Mouse (Mus musculus) embryonic facial prominence, embryonic 11.5 days (tissue): Measurements from ENCODE around the gene Usp37. TPM values are rescaled to one million over a fixed set of nuclear protein-coding genes. Genes with fewer than 3 reads are reported as not detected.

Experiments used
- ATAC-seq: fragments of 200-750 bp; cut with Nextera tagmentation; replicated peaks from 2 replicates; pipeline ENCODE4 v1.8.0; 2017; ENCODE audit warnings: low read depth; ENCODE audit not compliant: insufficient number of reproducible peaks, low FRiP score, low TSS enrichment
- DNase-seq: peaks from one replicate; pipeline ENCODE4 v3.0.0-alpha.2; 2015; ENCODE audit warnings: low spot score
- H3K27ac ChIP-seq: fragments of 300-500 bp; sonication (generic); replicated peaks from 2 replicates; pipeline ENCODE4 v1.5.1; 2014; ENCODE audit warnings: mild to moderate bottlenecking, low read depth, low read length, control low read depth
- H3K27me3 ChIP-seq: fragments of 300-500 bp; sonication (generic); 2 replicates; pipeline ENCODE4 v1.6.1; 2014; ENCODE audit warnings: mild to moderate bottlenecking, low read length, moderate library complexity, mixed read lengths; ENCODE audit not compliant: control insufficient read depth, insufficient read depth
- H3K36me3 ChIP-seq: fragments of 300-500 bp; sonication (generic); replicated peaks from 2 replicates; pipeline ENCODE4 v1.6.1; 2014; ENCODE audit warnings: low read depth, mild to moderate bottlenecking, low read length, moderate library complexity, mixed read lengths; ENCODE audit not compliant: control insufficient read depth, insufficient read depth
- H3K4me1 ChIP-seq: fragments of 300-500 bp; sonication (generic); 2 replicates; pipeline ENCODE4 v1.6.1; 2014; ENCODE audit warnings: low read length, mixed read lengths; ENCODE audit not compliant: control insufficient read depth, insufficient read depth
- H3K4me2 ChIP-seq: fragments of 300-500 bp; sonication (generic); 2 replicates; pipeline ENCODE4 v1.6.1; 2014; ENCODE audit warnings: low read depth, mild to moderate bottlenecking, control low read depth, low read length, moderate library complexity
- H3K4me3 ChIP-seq: fragments of 300-500 bp; sonication (generic); 2 replicates; pipeline ENCODE4 v1.5.1; 2014; ENCODE audit warnings: low read depth, low read length, control low read depth
- H3K9ac ChIP-seq: fragments of 300-500 bp; sonication (generic); replicated peaks from 2 replicates; pipeline ENCODE4 v1.6.1; 2014; ENCODE audit warnings: mild to moderate bottlenecking, control low read depth, low read length
- H3K9me3 ChIP-seq: fragments of 300-500 bp; sonication (generic); replicated peaks from 2 replicates; pipeline ENCODE4 v1.6.1; 2016; ENCODE audit warnings: mild to moderate bottlenecking, low read length, inconsistent platforms, mixed read lengths; ENCODE audit not compliant: control insufficient read depth
- WGBS: fragments of 180-500 bp; shearing (Covaris S2); extraction: QIAGEN DNeasy Blood & Tissue Kit; methylation state at CpG from one replicate; pipeline ENCODE4 v1.1.7; 2014; 5-methylcytosine and 5-hydroxymethylcytosine counted together
- polyA plus RNA-seq: library from polyadenylated mRNA; unstranded; fragments of >200 nt; fragmentation: Nextera tagmentation; extraction: Ambion mirVana; gene quantifications from 2 replicates; pipeline ENCODE4 v1.2.1, GENCODE M21; 2014

Usp37 gene
- polyA plus RNA-seq, 1 experiment from 2014 or later, result 46.5 TPM

DNA sequence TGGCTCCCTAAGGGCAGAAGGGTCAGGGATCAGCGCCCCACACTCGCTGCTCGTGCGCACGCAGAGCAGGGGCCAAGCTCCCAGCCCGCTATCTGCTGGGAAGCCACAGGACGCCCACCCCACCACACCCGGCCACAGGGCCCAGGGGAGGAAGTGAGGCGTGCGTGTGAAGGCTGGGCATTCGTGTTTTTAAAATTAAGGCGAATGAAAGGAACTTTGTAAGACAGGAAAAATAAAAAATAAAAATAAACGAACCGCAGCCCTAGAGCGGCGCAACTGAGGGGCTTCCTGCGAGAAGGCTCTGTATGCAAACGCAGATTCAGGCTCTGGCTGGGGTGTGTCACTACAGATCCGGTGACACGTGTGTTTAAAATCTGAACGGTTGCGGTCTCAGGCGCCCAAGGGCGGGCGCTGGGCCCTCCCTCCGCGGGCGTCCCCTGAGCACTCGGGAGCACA, 154.2 kb downstream of the Usp37 start:
- ATAC-seq (no peak), DNase-seq (peak; percentile 58)
- Histone ChIP-seq H3K4me2 (peak overlapping the region; percentile 52), H3K27ac (peak overlapping the region; percentile 47; the same call in 1 of the 2 replicates), H3K9ac (peak overlapping the region; percentile 47), H3K4me3 (peak overlapping the region; percentile 18; the same call in 1 of the 2 replicates), H3K4me1 (peaks cover 3% of the 10 kb centered on the region; the same call in 1 of the 2 replicates), H3K9me3 (no peaks in the 10 kb centered on the region), H3K27me3 (peaks cover 2% of the 10 kb centered on the region; the same call in 1 of the 2 replicates), H3K36me3 (peaks cover 6% of the 10 kb centered on the region)
- 3% methylated on average over 29 of the region's 29 CpGs for WGBS

DNA sequence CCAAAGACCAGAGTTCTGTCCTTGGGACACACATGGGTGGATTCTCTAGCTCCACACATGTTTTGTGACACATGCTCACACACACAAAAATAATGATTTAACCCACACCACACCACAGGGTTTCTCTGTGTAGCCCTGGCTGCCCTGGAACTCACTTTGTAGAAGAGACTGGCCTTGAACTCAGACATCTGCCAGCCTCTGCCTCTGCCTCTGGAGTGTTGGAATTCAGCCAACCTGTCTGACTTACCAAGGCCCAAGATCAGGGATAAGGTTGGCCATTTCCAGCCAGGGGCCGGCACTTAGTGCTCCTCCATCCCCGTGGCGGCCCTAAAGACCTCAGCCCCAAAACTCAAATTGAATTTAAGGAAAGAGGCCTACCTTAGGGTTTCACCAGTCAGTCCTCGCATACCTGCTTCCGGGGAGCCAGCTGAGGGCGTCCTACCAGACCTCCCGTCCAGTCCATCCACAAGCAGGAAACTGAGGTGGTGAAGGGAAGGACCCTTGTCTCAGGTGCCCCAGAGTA, 155.6 kb downstream of the Usp37 start:
- WGBS, result 81% methylated on average over 7 of the region's 7 CpGs
- H3K9ac ChIP-seq, result no peak overlapping the region
- DNase-seq (no peak), ATAC-seq (no peak)
- H3K4me1 ChIP-seq, result peaks cover 3% of the 10 kb centered on the region; the same call in 1 of the 2 replicates
- H3K27me3 ChIP-seq, result peaks cover 2% of the 10 kb centered on the region; the same call in 1 of the 2 replicates
- no peaks in the 10 kb centered on the region for H3K9me3 ChIP-seq
- H3K4me3 ChIP-seq, result no peak overlapping the region
- H3K27ac ChIP-seq, result no peak overlapping the region
- H3K36me3 ChIP-seq, result no peaks in the 10 kb centered on the region
- H3K4me2 ChIP-seq, result no peak overlapping the region

DNA sequence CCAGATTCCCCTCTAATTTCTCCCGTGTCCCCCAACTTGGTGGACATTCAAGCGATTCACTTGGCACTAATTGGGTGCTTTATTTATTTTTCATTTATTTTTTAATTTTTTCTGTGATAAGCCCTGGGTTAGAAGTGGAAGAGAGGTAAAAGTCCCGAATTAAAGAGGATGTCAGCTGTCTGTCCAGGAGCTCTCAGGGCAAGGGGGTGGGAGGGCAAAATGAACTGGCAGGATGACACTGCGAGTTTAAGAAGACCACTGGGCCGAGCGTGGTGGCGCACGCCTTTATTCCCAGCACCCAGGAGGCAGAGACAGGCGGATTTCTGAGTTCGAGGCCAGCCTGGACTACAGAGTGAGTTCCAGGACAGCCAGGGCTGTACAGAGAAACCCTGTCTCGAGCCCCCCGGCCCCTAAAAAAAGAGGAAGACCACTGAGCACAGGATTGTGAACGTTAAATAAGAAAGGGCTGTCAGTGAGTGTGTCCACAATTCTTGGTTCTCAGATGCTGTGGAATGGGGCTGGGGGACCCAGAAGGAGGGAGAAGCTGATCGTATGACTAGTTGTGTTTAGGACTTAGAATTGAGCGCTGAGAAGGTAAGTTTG, 156.6 kb downstream of the Usp37 start:
- peaks cover 3% of the 10 kb centered on the region; the same call in 1 of the 2 replicates for H3K4me1 ChIP-seq
- no peaks in the 10 kb centered on the region for H3K36me3 ChIP-seq
- WGBS, result 56% methylated on average over 15 of the region's 15 CpGs
- H3K4me2 ChIP-seq, result peak overlapping the region; percentile 55; the same call in 1 of the 2 replicates
- peak overlapping the region; percentile 91; the same call in 1 of the 2 replicates for H3K27ac ChIP-seq
- ATAC-seq (no peak), DNase-seq (no peak)
- H3K27me3 ChIP-seq, result peaks cover 2% of the 10 kb centered on the region; the same call in 1 of the 2 replicates
- peak overlapping the region; percentile 41 for H3K4me3 ChIP-seq
- H3K9ac ChIP-seq, result no peak overlapping the region; the same call in 1 of the 2 replicates
- H3K9me3 ChIP-seq, result no peaks in the 10 kb centered on the region

GRCm38 (mm10) chr1:74386714-74387385, 157.2 kb downstream of the Usp37 start:
- Histone ChIP-seq H3K36me3 (no peaks in the 10 kb centered on the region), H3K4me1 (peaks cover 3% of the 10 kb centered on the region; the same call in 1 of the 2 replicates), H3K4me2 (peak overlapping the region; percentile 55), H3K9ac (peak overlapping the region; percentile 70), H3K4me3 (peak overlapping the region; percentile 41), H3K27ac (peak overlapping the region; percentile 91), H3K9me3 (no peaks in the 10 kb centered on the region), H3K27me3 (peaks cover 2% of the 10 kb centered on the region; the same call in 1 of the 2 replicates)
- peak; percentile 97 for DNase-seq
- ATAC-seq, result peak; percentile 93
- 0% methylated on average over 26 of the region's 26 CpGs for WGBS

DNA sequence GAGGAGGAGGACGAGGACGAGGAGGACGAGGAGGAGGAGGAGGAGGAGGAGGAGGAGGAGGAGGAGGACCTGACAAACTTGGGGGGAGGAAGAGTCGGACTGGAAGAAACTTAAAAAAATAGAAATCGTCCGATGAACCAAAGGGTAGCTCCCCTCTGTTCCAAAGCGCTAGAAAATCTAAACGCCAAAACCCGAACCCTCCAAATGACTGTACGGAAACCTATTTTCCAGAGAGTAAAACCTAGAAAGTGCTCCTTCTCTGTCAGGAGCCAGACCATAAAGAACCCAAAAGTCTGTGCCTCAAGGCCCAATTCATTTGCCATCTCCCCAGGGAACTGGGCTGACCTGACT, 157.7 kb downstream of the Usp37 start:
- Histone ChIP-seq H3K4me2 (peak overlapping the region; percentile 55), H3K36me3 (no peaks in the 10 kb centered on the region), H3K4me1 (peaks cover 3% of the 10 kb centered on the region; the same call in 1 of the 2 replicates), H3K27me3 (peaks cover 2% of the 10 kb centered on the region; the same call in 1 of the 2 replicates), H3K27ac (peak overlapping the region; percentile 91), H3K9ac (peak overlapping the region; percentile 70), H3K9me3 (no peaks in the 10 kb centered on the region), H3K4me3 (peak overlapping the region; percentile 41)
- DNase-seq, result no peak
- WGBS, result 47% methylated on average over 7 of the region's 10 CpGs
- ATAC-seq, result no peak

DNA sequence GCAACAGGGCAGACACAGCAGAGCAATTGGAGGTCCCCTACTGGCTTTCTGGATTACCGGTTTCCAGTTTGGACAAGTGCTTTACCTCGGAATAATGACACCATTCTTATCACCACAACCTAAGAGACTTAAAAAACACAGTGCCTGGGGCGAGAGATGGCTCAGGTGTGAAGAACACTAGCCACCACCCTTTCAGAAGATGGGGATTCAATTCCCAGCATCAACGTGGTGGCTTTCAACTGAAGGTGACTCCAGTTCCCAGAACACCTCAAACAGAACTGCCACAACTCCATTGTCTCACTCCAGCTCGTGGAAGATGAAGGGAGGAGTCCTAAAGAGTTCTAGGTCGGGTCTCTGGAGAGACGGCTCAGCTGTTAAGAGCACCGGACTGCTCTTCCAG, 158.6 kb downstream of the Usp37 start:
- Histone ChIP-seq H3K27me3 (peaks cover 2% of the 10 kb centered on the region; the same call in 1 of the 2 replicates), H3K9me3 (no peaks in the 10 kb centered on the region), H3K27ac (no peak overlapping the region), H3K9ac (no peak overlapping the region), H3K4me1 (peaks cover 3% of the 10 kb centered on the region; the same call in 1 of the 2 replicates), H3K36me3 (no peaks in the 10 kb centered on the region), H3K4me2 (no peak overlapping the region), H3K4me3 (no peak overlapping the region)
- ATAC-seq, result no peak
- 89% methylated on average over 8 of the region's 8 CpGs for WGBS
- no peak for DNase-seq
